Mouse (Mus musculus) embryo, embryonic 11.5 days (tissue): ENCODE data around the gene Itga9.

Source experiments
- DNase-seq: peaks from one replicate; pipeline ENCODE4 v3.0.0-alpha.2; 2012; ENCODE audit warnings: low read depth, low spot score

The Itga9 gene

GRCm38 (mm10) chr9:118767008-118767407 lies 160.5 kb downstream of the Itga9 start:
- no peak for DNase-seq

DNA sequence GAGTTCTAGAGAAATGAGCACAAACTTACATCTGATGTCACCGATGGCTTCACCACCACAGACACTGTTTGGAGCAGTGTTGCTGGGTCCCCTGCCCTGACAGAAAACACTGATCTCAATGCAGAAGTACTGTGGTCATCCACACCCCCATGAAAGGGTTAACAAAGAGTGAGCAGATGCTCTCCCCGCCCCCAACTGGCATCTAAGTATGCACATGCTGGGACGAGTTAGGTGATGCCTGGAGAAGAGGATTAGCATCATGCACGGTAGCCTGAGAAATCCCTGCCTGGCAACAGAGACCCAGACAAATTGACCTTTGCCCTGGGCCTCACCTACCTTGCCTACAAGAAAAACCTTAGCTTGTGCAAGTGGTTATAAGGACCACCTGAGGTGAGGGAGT lies 162.1 kb downstream of the Itga9 start:
- DNase-seq: no peak

- no peak for DNase-seq
Measured at GRCm38 (mm10) chr9:118770366-118770765, 163.9 kb downstream of the Itga9 start.

DNA sequence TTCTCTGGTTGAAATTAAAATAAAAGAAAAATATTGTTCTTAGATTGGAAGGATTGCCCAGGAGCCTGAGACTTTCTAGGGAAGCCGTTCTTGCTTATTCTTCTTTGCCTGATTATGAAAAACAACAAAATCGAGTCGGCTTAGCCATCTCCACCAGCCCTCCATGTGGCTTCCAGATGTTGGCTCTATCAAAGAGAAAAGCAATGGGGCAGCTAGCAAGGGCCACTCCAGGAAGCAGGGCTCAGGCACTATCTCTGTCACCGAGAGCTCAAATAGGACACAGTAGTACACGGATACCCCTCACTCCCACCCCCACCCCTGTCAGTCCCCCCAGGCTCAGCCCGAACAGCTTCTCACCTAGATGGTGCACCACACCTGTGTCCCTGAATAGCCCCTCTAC lies 168.2 kb downstream of the Itga9 start:
- DNase-seq: no peak

DNA sequence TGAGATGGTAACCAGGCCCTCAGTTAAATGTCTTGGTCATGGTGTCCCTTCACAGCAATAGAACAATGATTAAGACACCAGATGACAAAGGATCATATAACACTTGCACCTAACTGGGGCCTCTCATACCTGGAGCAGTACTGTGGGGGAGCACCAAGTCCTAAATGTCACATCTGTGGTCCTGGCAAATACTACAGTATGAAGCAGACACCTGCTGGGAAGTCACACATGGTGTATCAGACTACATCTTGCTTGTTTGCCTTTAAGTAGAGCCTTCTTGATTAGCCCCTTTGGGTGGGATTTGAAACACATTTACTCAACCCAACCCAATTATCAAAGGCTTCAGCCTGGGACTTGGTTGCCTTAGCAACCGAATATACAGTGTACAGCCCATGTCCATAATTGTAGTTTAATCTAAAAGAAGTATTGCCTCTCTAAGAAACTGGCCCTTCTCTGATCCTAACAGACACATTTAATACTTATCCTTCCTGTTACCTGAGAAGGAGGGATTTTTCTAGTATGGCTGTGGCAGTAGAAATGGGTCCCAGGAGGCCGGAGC lies 170.5 kb downstream of the Itga9 start:
- no peak for DNase-seq

- no peak for DNase-seq
Measured at GRCm38 (mm10) chr9:118778596-118778995, 172.1 kb downstream of the Itga9 start.

GRCm38 (mm10) chr9:118784621-118785020 lies 178.1 kb downstream of the Itga9 start:
- DNase-seq: no peak

DNA sequence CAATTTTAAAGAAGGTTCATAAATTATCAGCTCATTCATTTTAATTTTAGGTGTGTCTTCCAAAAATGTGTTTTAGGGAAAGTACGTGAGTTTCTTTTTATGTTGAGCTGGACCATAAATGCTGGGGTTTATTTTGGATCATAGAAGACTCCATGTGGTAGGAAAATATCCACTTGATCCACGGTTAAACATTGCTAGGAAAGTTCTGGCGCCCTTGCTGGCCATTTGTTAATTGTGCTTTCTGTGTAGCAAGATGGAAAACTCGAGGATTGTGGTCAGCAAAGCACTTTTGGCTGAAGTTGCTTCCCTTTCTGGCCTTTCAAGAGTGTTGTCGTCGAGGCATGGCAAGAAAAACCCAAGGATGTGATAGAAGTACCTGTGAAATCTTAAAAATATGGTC lies 179.3 kb downstream of the Itga9 start:
- no peak for DNase-seq

DNA sequence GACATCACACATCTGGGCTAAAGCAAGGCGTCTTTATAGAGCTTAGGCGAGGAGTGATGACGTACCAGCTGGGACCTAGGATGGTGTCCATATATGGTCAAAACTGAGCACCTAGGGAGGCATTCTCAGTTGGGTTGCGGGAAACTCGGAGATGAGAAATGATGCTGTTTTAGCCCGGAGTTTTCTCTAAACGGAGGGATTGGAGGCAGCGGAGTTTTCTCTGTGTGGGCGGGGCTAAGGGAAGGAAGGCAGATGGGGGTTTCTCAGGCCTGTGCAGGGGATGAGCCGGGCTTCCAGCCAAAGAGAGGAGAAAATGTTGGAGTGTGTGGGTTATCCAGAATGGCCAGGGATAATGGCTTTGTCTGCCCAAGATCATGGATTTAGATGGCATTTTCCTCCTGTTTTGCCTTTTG lies 182.4 kb downstream of the Itga9 start:
- no peak for DNase-seq

- DNase-seq: no peak
Measured at GRCm38 (mm10) chr9:118791231-118791630, 184.7 kb downstream of the Itga9 start.

GRCm38 (mm10) chr9:118793151-118793785 lies 186.8 kb downstream of the Itga9 start:
- DNase-seq: no peak

DNA sequence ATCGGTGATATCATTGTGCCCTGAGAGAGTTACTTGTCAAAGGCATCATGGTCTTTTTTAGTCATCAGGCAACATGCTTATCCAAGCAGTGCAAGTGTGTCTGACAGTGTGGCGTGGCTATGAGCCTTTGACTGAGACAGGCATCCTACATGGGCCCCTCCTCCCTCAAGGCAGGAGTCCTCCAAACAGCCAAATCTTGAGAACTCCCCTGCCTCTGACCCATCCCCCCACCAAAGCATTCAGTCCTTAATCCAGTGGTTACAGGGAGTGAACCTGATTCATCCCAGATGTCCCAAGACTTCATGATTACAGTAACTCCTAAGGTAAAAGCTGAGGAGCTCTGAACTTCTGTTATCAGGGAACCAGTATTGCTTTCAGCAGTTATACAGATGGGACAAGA lies 188.2 kb downstream of the Itga9 start:
- DNase-seq: peak; percentile 45

- no peak for DNase-seq
Measured at GRCm38 (mm10) chr9:118795304-118795703, 188.8 kb downstream of the Itga9 start.

- DNase-seq: no peak
Measured at GRCm38 (mm10) chr9:118799105-118799504, 192.6 kb downstream of the Itga9 start.

- DNase-seq: no peak
Measured at GRCm38 (mm10) chr9:118801176-118801909, 194.9 kb downstream of the Itga9 start.

GRCm38 (mm10) chr9:118801910-118802287 lies 195.4 kb downstream of the Itga9 start:
- DNase-seq: no peak

DNA sequence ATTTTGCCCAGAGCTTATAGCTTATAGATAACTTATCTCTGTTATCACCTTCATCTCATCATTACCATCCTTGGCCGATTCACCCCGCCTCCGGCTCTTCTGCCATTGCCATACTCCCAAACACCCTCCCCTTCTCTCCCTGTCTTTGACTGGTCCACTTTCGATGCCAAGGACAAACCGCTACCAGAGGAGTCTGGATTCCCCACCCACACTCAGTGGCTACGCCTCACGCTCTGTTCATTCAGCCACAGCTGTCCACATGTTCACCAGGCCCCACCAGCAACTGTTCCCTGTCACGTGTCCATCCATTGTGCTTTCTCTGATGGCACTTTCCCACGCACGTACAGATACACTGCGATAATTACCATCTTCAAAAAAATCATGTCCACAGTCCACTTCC lies 195.9 kb downstream of the Itga9 start:
- DNase-seq: no peak

GRCm38 (mm10) chr9:118805740-118806139 lies 199.2 kb downstream of the Itga9 start:
- DNase-seq: no peak

DNA sequence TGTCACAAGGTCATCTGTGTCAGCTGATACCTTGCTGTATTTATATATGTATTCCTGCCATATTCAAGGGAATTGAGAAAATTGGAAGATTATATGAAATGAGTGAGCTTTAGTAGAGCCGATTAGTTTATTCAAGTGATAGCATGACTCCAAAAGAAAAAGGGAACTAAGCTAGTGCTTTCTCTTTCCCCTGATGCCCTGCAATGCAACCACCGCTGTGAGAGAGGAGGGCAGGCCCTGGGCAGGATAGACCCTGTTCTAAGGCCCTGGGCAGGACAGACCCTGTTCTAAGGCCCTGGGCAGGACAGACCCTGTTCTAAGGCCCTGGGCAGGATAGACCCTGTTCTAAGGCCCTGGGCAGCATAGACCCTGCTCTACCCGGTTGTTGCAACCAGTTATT lies 201.2 kb downstream of the Itga9 start:
- no peak for DNase-seq

DNA sequence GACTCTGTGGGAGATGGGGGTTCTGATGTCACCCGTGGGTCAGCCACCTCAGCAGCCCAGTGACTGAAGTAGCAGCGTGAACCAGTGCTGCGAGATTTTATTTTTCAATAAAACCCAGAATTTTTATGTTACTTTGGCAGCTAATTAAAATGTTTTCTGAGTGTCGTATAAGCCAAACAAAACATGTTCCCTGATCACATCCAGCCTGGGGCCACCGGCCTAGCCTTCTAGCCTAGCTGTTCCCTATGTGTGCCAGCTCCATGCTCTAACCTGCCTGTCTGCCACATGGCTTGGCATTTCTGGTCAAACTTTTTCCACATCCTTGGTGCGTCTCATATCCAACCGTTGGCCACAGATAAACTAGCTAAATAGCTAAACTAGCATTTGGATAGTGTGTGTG lies 205.7 kb downstream of the Itga9 start:
- DNase-seq: no peak

- DNase-seq: no peak
Measured at GRCm38 (mm10) chr9:118813492-118813891, 207.0 kb downstream of the Itga9 start.

GRCm38 (mm10) chr9:118814056-118814455 lies 207.6 kb downstream of the Itga9 start:
- no peak for DNase-seq

- no peak for DNase-seq
Measured at GRCm38 (mm10) chr9:118814461-118814860, 208.0 kb downstream of the Itga9 start.
